Mouse (Mus musculus): Measurements from ENCODE around the gene Cradd. TPM values are rescaled to one million over a fixed set of nuclear protein-coding genes. Genes with fewer than 3 reads are reported as not detected.
A peak's percentile ranks its signal among the peaks of the same experiment; 100 is the strongest.

Gene Cradd
- total RNA-seq, 2 experiments from 2014 or later, result 10.5 to 12.0 TPM

DNA sequence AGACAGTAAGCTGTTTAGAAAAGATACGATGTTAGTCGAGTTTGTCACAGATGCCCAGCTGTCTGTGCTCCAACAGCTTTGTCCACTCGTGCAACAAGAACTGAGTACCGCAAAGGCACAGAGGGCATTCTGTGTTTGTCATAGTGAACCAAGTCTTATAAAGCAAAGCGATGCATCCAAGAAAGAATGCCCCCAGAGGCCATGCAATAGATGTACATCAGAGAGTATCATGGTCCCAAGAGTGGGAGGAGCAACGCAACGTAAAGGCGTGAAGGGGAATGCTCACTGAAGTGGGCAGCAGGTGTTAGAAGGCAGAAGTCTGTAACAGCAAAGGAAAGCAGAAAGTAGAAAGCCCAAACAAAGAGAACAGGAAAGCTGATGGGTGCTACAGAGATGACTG lies 66.0 kb downstream of the Cradd start:
- intact Hi-C loops (cut with DNase I; ENCODE audit: low total_unique reads), result no loop called here
- DNase-seq, result no peak

- intact Hi-C loops (cut with DNase I; ENCODE audit: low total_unique reads), result no loop called here
- DNase-seq, result no peak
Observed at GRCm38 (mm10) chr10:95256095-95256494, 67.8 kb downstream of the Cradd start.

- DNase-seq, result no peak
- intact Hi-C loops (cut with DNase I; ENCODE audit: low total_unique reads), result no loop called here
Observed at GRCm38 (mm10) chr10:95255018-95255680, 68.8 kb downstream of the Cradd start.

- intact Hi-C loops (cut with DNase I; ENCODE audit: low total_unique reads), result no loop called here
- peak; percentile 49 for DNase-seq
Observed at GRCm38 (mm10) chr10:95254453-95255001, 69.4 kb downstream of the Cradd start.

GRCm38 (mm10) chr10:95254046-95254445 lies 69.9 kb downstream of the Cradd start:
- intact Hi-C loops (cut with DNase I; ENCODE audit: low total_unique reads), result no loop called here
- no peak for DNase-seq

- no peak for DNase-seq
- intact Hi-C loops (cut with DNase I; ENCODE audit: low total_unique reads), result no loop called here
Observed at GRCm38 (mm10) chr10:95251674-95252073, 72.3 kb downstream of the Cradd start.

GRCm38 (mm10) chr10:95248362-95248761 lies 75.6 kb downstream of the Cradd start:
- intact Hi-C loops (cut with DNase I; ENCODE audit: low total_unique reads), result no loop called here
- no peak for DNase-seq

DNA sequence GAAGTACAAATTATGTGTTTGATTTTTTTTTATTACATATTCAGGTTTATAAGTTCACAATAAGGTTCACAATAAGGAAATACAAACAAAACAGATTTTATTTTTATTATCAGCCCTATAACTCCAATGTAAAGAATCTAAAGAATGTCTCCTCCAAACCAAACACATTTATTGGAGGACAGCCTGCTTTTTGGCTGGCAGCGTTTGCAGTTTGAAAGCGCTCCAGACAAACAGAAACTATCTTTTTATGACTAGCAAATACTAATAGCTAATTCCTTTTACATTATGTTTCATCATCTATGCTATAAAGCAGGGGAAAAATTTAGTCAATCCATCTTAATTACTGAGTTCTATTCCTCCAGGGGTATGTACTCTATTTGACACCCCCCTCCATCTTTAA lies 77.2 kb downstream of the Cradd start:
- intact Hi-C loops (cut with DNase I; ENCODE audit: low total_unique reads), result no loop called here
- no peak for DNase-seq

DNA sequence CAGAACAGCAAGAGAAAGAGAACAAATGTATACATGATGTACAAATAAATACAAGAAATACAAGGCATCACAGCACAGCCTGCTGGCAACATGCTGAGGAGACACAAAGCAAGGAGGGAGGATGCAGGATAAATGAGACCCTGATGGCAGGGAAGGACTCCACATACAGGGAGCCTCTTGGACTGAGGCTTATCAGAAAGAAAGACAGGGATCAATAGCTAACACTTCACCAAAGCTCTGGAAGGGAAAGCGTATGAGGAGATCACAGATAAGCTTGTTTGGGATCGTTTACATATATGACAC lies 78.3 kb downstream of the Cradd start:
- no peak for DNase-seq
- intact Hi-C loops (cut with DNase I; ENCODE audit: low total_unique reads), result no loop called here

DNA sequence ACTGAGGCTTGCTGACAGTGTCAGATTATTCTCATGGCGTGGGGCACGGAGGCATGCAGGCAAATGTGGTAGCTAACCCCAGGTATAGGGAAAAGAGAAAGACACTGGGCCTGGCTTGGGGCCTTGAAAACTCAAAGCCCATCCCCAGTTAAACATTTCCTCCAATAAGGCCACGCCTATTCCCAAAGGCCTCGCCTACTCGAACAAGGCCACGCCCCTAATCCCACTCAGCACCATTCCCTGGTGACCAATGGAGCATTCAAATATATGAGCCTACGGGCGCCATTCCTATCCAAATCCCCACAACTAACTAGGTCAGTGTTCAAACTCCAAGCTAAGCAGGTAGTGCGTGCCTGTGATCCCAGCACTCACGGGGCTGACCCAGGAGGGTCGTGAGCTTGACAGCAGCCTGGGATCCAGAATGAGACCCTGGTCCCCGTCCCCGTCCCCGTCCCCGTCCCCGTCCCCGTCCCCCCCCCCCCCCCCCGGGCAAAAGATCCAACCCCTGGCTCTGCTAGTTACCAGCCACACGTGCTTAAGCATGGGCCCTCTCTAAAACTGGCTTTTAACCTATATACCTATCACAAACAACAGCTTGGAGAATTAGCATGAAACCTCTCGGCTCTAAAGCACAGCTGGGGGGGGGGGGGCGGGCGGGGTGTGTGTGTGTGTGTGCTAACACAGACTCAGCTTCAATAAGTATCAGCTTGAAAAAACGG lies 78.8 kb downstream of the Cradd start:
- DNase-seq, result no peak
- intact Hi-C loops (cut with DNase I; ENCODE audit: low total_unique reads), result no loop called here

DNA sequence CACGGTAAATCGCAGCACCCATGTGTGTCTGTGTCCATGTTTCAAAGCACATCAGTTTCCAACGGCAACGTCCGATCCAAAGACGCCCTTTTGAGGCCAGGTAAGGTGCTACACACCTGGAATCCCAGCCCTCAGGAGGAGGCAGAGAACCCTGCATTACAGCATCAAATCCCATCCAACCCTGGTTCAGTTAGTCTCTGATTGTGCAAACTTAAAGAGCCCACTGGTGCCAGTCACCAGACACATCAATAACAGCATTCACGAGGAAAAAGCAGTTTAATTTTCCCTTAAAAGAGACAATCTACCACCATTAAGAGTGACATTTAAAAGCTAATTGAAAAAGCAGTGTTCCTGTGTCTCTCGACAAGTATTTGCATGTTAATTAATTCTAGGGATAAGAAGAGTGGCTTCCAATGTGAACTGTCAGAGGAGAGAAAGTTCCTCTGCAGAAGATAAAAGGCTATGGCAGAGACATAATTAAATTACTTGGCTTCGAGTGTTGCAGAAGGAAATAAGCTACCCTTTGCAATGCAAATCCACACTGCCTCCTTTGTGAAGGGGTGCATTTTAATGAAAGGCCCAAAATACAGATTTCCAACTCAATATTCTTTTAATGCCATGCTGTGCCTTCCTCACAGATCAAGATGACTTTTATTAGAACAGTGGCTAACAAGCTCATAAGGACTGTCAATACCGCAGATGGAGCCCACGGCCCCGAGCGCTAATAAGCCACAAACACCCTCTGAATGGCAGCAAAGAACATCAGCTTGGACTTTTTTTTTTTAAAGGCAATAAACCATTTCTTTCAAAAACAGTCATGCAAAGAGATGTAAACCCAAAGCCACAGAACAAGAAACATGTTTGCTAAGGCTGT lies 84.5 kb downstream of the Cradd start:
- intact Hi-C loops (cut with DNase I; ENCODE audit: low total_unique reads), result no loop called here
- no peak for DNase-seq

- intact Hi-C loops (cut with DNase I; ENCODE audit: low total_unique reads), result no loop called here
- DNase-seq, result no peak
Observed at GRCm38 (mm10) chr10:95238667-95239066, 85.3 kb downstream of the Cradd start.

GRCm38 (mm10) chr10:95236226-95236625 lies 87.7 kb downstream of the Cradd start:
- DNase-seq, result no peak
- intact Hi-C loops (cut with DNase I; ENCODE audit: low total_unique reads), result no loop called here

DNA sequence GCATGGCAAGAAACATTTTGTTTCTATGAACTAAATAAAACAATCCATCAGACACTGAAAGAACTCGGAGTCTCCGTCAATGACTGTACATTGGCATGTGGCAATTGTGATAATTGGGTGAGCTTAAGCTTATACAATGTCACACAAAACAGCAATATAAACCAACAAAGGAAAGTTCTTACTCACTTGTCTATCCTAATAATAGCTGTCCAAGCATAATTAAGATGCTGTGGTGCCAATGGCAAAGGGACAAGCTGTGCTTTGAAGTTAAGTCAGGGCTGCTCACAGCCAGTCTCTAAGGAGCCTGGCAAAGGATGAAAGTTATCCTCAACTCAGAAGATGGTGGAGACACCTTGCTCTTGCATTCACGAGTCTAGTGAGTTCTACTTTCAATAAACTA lies 89.3 kb downstream of the Cradd start:
- intact Hi-C loops (cut with DNase I; ENCODE audit: low total_unique reads), result no loop called here
- no peak for DNase-seq

DNA sequence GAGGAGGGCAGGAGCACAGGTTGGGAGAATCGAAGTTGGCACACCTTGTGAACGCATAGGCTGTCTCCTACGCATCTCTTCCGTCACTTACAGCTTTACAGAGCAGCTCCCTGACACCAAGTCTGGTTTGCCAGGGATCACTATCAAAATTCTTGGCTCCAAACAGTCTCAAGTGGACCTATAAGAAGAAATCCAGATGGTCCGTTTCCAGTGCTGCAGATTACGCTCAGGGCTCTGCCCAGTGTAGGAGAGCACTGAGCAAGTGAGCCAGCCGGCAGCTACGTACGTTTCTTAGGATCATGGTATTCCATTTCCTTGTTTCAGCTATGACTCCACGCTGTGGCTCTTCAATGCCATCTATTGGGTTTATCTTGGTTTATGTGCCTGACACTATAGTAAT lies 90.9 kb downstream of the Cradd start:
- DNase-seq, result no peak
- intact Hi-C loops (cut with DNase I; ENCODE audit: low total_unique reads), result no loop called here

GRCm38 (mm10) chr10:95232554-95232953 lies 91.4 kb downstream of the Cradd start:
- DNase-seq, result no peak
- intact Hi-C loops (cut with DNase I; ENCODE audit: low total_unique reads), result no loop called here

- intact Hi-C loops (cut with DNase I; ENCODE audit: low total_unique reads), result no loop called here
Observed at GRCm38 (mm10) chr10:95228192-95228591, 95.7 kb downstream of the Cradd start.

GRCm38 (mm10) chr10:95227590-95227989 lies 96.3 kb downstream of the Cradd start:
- no peak for DNase-seq
- intact Hi-C loops (cut with DNase I; ENCODE audit: low total_unique reads), result no loop called here

More at GRCm38 (mm10) chr10:95228192-95228591, 95.7 kb downstream of the Cradd start:
- no peak for DNase-seq

DNA sequence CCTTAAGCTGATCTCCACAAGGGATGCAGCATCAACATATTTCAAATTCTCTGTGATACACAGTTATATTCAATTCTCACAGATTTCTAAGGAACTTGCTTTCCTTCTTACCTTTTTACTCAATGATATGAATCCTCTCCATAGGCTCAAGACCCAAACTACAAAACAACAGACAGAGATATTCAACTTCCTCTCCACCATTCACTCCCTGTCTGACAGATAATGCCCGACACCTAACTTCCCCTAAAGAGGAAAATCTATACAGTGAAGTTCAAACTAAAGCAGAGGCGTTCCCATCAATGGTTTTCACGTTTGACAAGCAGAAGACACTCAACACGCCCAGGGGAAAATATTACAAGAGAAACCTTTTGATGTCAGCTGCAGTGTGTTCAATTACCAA lies 97.2 kb downstream of the Cradd start:
- DNase-seq, result no peak
- intact Hi-C loops (cut with DNase I; ENCODE audit: low total_unique reads), result no loop called here

- no peak for DNase-seq
- intact Hi-C loops (cut with DNase I; ENCODE audit: low total_unique reads), result no loop called here
Observed at GRCm38 (mm10) chr10:95225006-95225405, 98.9 kb downstream of the Cradd start.
